Mouse (Mus musculus): Measurements from ENCODE around the gene Ntm. TPM values are rescaled to one million over a fixed set of nuclear protein-coding genes. Genes with fewer than 3 reads are reported as not detected.

Ntm gene
- total RNA-seq, 2 experiments from 2014 or later, result 278 to 286 TPM

DNA sequence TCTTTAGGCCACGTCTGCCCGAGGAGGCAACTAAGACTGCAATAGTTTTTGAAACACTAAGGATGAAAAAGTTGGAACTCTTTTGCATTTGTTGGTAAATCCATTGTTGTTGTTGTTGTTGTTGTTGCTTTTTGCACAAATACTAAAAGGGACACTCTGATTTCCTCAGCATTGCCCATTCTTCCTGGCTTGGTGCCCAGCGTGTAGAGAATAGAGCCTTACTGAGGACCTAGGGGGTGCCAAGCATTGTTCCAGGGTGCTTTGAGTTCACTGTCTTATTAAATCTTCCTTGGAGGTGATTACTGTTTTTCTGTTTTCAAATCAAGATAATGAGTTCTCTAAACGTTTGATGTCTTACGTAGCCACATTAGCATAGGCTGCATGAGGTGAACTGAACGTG is 428.2 kb downstream of the Ntm start:
- intact Hi-C loops (cut with DNase I), result loop anchor here (5.0 kb wide), 1 partner anchor 122 kb away; no protein-coding TSS in a partner anchor
- no peak for DNase-seq (ENCODE audit: low spot score in 2 of 2)

DNA sequence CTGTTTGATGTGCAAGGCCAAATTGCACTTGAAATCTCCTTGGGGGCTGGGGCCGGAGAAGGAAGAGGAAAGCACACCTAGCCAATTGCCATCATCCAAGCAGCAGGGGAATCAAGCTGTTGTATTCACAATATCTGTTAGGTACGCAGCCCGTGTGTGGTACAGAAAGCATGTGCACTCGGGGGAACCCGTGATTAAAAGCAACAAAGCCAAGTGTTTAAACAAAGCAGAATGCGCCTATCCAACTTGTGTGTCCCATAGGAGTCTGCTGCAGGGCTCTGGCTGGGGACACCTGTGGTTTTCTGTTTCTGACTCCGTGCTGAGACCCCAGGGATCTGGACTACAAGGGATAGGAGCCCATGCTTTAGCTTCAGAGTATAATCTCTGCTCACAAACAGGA is 428.6 kb downstream of the Ntm start:
- no peak for DNase-seq (ENCODE audit: low spot score in 2 of 2)
- intact Hi-C loops (cut with DNase I), result loop anchor here (5.0 kb wide), 1 partner anchor 122 kb away; no protein-coding TSS in a partner anchor

DNA sequence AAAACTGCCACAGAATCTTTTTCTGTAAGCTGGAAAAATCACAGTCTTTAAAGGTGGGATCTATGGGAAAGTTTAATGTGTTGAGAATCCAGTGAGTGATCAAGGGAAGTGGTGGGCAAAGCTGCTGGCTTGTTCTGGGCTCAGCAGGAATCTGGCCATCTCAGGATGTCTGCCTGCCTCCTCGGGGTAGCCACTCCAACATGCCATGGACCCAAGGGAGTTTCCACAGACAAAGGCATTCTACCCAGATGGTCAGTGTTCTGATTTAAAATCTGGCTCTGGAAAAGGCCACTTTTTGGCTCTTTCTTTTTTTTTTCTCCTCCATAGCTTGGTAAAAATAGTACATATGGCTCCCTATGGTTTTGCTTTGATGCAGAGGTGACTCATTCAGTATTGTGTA is 429.4 kb downstream of the Ntm start:
- peak in 1 of 2 experiments; percentile 17 for DNase-seq (ENCODE audit: low spot score in 2 of 2)
- intact Hi-C loops (cut with DNase I), result loop anchor here (5.0 kb wide), 1 partner anchor 121 kb away; no protein-coding TSS in a partner anchor

DNA sequence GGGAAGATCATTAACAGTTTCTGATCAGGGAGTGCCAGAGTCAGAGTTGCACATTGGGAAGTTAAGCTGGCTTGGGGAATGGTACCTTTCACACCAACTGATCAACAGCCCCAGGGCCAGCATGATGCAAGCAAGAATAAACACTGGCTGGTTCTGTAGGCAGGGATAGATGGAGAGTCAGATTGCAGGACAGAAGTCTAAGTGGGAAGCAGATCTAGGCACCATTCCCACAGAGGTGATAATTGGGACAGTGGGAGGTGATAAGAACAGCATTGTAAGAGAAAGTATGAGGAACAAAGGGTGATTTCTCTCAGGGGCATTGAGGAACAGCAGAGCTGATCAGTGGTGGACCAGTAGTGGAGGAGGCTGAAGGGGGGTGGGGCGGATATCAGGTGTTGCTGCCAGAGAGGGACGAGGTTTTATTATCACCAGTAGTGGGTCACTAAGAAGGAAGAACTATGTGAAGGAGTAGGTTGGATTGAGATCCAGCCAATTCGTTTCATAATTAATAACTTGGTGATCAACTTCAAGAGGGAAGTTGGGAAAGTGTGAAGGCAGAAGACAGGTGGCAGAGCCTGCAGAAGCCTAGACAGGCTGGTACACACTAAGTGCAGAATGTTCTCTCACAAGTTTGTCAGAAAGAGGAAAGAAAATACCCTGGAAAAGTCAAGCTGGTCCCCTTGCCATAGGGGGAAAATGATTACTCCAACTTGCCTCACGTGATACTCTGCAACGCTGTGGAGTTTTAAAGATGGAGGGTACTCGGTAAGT is 431.6 kb downstream of the Ntm start:
- peak; percentile 38 to 52 for DNase-seq (ENCODE audit: low spot score in 2 of 2)
- intact Hi-C loops (cut with DNase I), result loop anchor here (5.0 kb wide), 1 partner anchor 119 kb away; no protein-coding TSS in a partner anchor

DNA sequence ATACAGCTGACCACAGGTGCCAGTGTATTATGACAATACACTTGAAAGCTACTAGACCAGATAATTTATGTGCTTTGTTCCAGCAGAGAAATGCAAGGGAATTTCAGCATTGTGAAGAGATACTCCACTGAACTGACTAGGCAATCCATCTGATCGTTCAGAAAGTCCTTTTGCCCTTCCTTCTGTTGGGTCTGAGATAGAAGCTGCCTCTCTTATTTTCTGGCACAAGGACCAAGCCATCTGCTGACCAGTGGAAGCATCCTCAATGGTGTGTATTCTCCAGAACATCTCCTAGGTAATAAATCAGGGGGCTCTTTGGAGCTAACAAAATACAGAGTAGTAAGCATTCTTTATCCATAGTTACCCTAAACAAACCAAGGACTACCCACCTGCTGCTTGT is 438.8 kb downstream of the Ntm start:
- intact Hi-C loops (cut with DNase I), result no loop called here
- no peak for DNase-seq (ENCODE audit: low spot score in 2 of 2)

DNA sequence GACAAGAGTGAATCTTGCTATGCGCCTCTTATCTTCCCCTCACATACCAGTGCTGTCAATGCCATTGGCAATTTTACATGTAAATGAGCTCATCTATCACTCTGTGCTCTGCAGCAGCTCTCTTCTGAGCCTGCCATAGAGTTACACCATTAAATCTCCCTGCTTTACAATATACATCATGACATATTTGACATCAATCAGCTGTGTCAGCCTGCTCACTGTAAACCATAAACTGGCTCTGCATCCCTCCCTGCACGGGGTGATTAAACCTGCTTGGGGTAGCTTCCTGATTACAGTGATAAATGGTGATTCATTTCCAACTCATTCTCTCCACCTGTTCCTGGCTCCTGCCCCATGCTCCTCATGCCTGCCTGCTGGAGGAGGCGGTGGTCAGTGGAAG is 439.7 kb downstream of the Ntm start:
- intact Hi-C loops (cut with DNase I), result no loop called here
- no peak for DNase-seq (ENCODE audit: low spot score in 2 of 2)

DNA sequence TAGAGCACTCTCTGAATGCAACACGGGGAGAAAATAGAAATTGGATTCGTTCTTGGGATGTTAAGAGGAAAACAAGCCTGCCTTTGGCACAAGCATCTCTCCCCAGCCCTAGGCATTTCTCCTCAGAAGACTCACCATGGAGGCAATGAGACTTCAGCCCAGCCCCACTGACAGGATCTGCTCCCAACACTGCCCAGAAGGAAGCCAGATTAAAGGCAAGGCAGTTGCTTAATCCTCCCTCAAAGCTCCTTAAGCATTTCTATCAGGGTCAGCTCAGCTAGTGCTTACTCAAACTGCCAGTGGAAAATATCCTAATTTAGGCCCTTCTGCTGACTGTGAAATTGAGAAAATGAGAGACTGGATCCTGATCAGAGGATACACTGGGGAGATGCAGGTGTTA is 443.8 kb downstream of the Ntm start:
- no peak for DNase-seq (ENCODE audit: low spot score in 2 of 2)
- intact Hi-C loops (cut with DNase I), result no loop called here

DNA sequence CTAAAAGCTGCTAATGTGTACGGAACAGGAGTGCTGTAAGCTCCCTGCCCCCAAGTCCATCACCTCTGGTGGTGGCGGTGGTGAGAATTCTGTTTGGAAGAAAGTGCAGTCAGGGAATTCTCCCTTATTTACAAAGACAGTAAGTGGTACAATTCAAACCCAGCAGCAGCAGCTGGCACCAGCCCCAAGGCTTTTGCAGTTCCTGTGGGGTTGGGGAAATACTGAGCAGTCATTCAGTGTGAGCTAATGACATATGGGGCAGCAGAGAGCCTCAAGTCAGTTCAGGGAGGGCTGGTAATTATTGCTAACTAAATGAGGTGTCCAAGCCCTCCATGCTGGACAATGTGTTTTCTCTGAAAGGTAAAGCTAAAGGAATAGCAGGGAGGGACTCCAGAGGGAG is 446.3 kb downstream of the Ntm start:
- intact Hi-C loops (cut with DNase I), result no loop called here
- no peak for DNase-seq (ENCODE audit: low spot score in 2 of 2)

DNA sequence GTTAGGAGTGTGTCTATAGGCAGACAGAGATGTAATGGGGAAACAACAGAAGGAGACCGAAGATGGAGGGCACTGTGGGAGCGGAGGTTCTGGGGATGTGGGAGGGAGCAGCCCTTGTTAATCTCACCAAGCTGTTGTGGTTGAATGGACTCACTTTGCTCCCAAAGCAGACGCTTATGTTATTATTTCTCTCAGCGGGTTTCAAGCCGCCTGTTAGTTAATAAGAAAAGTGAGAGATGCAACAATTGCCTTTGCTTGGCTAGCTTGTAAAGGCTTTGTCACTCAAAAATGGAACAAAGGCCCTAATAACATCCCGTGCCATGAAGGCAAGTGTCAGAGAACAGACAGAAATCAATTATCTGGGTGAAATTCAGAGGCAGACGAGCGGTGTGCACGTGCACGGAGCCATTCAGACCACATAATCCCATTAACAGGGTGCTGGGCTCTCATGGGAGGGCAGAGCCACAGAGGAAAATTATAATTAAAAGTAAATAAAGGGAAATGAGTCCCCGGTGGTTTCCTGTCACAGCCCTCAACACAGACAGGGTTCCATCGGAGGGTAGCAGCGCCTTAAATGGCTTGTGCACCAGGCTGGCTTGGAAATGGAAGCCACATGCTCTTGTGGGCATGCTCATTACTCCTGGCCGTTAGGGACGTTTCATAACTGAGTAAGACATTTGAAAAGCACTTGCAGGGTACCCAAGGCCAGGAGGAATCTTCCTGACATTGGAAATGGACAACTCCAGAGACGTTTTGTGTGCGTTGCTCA is 448.2 kb downstream of the Ntm start:
- DNase-seq (ENCODE audit: low spot score in 2 of 2), result no peak
- intact Hi-C loops (cut with DNase I), result no loop called here

DNA sequence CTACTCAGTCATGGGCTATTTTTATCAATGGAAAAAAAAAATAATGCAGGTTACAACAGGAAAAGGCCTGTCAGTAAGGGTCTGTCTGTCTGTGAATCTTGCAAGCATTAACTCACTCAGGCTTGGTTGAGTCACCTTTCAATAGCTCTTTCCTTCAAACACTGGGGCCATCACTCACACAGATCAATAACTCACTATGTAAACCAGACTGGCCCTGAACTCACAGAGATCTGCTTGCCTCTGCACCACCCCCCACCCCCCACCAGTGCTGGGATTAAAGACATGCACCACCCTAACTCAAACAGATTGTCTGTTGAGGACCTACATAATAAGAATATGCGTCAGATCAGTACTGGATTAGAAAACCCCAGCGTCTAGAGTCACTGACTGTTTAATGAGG is 466.9 kb downstream of the Ntm start:
- no peak for DNase-seq (ENCODE audit: low spot score in 2 of 2)
- intact Hi-C loops (cut with DNase I), result no loop called here

DNA sequence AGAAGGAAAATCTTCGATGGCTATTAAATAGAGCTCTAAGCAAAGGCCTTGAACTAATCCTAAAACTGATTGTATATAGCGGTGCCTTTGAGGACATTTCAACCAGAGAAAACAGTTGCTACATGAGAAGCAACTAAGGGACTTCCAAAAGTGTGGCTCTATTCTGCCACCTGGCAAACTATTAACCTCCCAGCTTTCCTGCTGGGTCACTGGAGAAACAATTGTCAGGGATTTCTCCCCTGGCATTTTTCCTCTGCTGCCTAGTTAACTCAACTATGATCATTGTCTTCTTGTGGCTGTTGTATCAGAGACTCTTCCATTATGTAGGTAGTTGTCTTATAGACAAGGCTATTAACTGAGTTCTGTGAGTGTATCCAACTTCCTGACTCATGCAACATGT is 480.7 kb downstream of the Ntm start:
- intact Hi-C loops (cut with DNase I), result no loop called here
- no peak for DNase-seq (ENCODE audit: low spot score in 2 of 2)

DNA sequence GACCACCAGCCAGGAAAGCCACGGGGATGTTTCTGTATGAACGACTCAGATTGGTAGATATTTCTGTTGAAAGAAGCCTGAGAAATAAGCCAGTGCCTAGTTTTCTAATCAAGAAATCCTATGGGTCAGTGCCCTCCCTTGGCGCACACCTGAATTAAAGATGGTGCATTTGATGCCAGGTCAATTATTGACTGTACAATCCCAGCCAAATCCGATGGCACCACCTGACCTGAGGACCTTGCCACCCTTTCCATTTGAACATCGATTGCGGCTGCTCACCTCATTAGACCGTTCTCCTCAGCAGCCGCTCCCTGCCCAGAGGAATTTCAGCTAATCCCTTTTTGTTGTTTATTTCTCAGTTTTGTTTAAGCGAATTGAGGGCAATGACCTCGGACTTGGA is 483.9 kb downstream of the Ntm start:
- no peak for DNase-seq (ENCODE audit: low spot score in 2 of 2)
- intact Hi-C loops (cut with DNase I), result no loop called here

DNA sequence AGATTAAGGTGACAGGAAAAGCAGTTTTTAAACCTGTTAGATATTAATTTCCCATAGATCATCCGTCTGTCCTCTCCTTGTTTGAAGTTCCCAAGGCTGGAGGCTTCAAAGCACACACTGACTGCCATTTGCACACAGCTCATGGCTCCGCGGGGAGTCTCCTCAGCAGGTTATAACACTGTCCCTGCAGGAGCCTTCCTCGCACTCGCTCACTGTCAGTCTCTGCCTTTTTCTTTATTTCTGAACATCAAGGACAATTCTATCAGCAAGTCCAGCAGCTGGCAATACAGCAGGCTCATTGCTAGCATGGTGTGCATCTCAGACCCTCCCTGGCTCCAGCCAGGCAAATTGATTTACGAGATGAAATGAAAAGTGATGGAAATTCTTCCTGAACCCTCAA is 485.7 kb downstream of the Ntm start:
- DNase-seq (ENCODE audit: low spot score in 2 of 2), result no peak
- intact Hi-C loops (cut with DNase I), result no loop called here

DNA sequence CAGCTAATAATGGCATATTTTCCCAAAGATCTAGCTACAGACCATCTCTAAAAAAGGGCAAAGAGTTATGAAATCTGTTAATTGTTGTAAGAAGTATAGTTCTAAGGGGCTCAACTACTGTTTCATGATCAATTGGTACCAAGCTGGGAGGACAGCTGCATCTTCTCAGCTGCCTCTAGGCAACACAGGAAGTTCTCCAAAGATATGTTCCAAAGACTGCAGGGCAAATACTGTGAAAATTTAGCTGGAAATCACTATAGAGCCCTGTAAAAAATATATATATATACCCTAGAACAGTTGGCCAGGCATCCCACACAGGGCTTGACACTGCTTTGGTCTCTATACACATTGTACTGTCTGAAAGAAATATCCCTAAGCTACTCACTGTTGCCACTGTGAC is 489.5 kb downstream of the Ntm start:
- intact Hi-C loops (cut with DNase I), result loop anchor here (5.0 kb wide), 1 partner anchor 109 kb away; no protein-coding TSS in a partner anchor
- DNase-seq (ENCODE audit: low spot score in 2 of 2), result no peak

DNA sequence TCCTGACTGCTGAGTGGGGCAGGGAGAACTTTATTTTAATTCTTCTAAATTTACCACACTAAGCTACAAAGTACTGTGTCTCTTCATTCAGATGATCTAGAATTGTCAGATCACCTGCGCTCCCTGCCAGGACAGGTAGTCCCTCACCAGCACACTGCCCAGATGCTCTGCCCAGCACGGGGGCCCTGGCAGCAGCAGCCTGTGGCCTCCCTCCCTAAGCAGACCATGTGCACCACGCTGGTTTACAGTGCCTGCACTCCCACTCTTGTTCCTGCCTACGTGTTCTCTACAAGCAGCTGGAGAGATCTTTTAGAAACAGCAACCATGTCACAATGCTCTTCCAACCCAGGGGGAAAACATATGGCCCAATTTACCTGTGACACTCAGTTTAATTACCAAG is 490.7 kb downstream of the Ntm start:
- DNase-seq (ENCODE audit: low spot score in 2 of 2), result peak; percentile 67 to 72
- intact Hi-C loops (cut with DNase I), result loop anchor here (5.0 kb wide), 1 partner anchor 110 kb away; no protein-coding TSS in a partner anchor

DNA sequence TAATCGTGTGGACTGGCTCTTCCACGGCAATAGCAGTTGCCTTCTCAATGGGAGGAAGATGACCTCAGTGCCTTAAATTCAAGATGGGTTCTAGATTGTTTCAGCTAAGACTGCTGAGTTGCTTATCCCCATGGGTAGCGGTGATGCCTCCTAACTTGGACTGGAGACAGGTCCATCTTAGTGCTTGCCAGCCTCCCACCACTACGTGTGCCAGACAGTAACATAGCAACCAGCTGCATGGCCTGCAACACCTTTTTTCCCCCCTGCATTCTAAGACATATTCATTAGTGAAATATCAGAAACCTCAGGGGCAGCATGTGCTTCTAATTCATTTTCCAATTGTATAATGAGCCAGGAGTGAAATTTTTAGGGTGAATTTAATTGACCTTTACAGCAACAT is 498.2 kb downstream of the Ntm start:
- DNase-seq (ENCODE audit: low spot score in 2 of 2), result no peak
- intact Hi-C loops (cut with DNase I), result no loop called here

DNA sequence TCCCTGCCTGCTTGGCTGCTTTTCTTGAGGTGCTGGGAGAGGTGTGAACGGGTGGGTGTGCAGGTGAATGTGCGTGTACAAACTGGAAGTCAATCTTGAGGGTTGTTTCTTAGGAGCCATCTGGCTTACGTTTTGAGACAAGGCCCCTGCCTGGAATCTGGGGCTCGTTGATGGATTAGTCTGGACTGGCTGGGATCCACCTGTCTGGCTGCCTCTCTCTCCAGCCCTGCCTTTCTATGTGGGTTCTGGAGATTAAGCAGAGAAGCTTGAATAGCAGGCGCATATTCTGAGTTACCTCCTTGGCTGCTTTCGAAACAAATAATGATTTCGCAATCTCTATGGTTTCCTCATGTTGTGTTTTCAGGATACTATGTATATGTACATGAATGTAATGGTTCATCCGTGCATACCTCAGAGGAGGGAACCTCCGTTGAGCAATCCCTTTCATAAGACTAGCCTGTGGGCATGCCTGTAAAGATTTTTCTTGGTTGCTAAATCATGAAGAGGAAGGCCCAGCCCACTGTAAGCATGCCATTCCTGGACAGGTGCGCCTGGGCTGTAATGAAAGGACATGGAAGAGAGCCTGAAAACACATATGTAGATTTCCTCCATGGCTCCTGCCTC is 499.9 kb downstream of the Ntm start:
- DNase-seq (ENCODE audit: low spot score in 2 of 2), result no peak

DNA sequence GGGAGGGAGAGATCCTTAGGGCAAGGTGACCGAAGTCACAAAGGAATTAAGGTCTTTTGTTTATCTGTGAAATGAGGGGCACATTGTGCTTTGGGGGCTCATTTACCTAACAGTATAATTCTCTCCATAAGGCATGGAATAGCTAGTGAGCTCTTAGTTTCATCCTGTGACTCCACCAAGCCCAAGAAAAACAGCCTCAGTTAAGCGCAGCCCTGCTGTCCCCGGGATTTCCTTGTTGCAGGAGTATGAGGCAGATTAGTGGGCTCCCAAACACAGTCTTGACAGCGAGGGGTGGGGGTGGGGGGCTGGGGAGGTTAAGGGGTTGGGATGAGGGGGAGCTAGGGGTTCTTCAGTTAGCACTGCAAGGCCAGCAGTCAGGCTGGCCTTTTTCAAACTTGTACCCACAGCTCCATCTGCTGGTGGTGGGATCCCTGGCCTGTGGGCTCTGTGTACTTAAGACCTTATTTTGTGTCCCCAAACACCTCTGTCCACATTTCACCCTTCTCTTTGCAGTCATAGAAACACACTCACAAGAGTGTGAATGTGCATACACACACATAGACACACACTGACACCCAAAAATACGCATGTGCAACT is 504.9 kb downstream of the Ntm start:
- DNase-seq (ENCODE audit: low spot score in 2 of 2), result peak; percentile 57 to 68
- intact Hi-C loops (cut with DNase I), result loop anchor here (2.0 to 5.0 kb wide), 5 partner anchors 46 to 1196 kb away; no protein-coding TSS in a partner anchor

More for the DNA sequence above, 499.9 kb downstream of the Ntm start:
- intact Hi-C loops (cut with DNase I), result no loop called here

DNA sequence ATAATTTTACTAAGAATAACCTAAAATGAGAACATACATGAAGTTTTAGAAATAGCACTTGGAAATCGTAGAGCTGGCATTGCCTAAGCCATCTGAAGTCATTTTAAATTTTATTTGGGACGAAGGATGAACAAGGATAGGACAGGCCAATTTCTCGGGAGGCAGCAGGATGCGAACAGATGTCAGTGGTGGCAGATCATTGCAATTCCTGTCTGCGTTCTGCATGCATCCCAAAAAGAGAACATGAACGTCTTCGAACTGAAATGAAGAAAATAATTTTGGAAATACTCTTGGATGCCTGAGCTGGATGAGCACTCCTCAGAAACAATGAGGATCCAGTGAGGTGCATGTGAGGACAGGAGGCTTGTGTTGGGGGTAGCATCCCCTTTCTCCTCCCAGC is 506.9 kb downstream of the Ntm start:
- no peak for DNase-seq (ENCODE audit: low spot score in 2 of 2)
- intact Hi-C loops (cut with DNase I), result loop anchor here (5.0 kb wide), 4 partner anchors 44 to 1194 kb away; no protein-coding TSS in a partner anchor

DNA sequence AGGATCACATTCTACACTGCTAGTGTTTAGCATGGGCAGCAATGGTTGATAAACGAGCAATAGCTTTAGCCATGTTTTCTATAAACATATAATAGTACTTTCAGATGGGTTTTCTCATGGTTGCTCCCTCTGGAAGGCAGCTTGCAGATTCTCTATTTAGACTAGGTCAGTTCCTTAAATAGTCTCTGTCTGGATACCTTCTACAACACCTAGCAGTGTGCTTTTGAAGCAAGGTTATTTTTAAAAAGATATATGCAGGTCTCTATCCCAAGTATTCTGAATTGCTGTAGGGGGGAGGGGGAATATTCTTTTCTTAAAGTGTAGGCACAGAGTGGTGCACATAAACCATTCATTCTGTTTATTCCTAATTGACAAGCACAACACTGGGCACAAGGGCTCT is 511.7 kb downstream of the Ntm start:
- intact Hi-C loops (cut with DNase I), result no loop called here
- DNase-seq (ENCODE audit: low spot score in 2 of 2), result no peak

Data from left cerebral cortex, postnatal 36 days (tissue).